Mouse (Mus musculus) CH12.LX (cell line): ENCODE results near the gene Slx1b.
A peak's percentile ranks its signal among the peaks of the same experiment; 100 is the strongest.

Experiments
- CHD2 ChIP-seq: IDR thresholded peaks from 2 replicates; pipeline ENCODE4 v1.6.1; 2011; ENCODE audit warnings: low read length, improper control_type of control experiment
- CTCF ChIP-seq, 2 experiments: IDR thresholded peaks in 1 of 2; conservative IDR thresholded peaks in 1 of 2; 2 replicates each; pipeline ENCODE4 v1.5.1; 2011 to 2012; ENCODE audit warnings: low read depth in 2 of 2, low read length in 2 of 2, improper control_type of control experiment in 1 of 2, inconsistent platforms in 1 of 2, mild to moderate bottlenecking in 1 of 2, moderate library complexity in 1 of 2
- ELF1 ChIP-seq: IDR thresholded peaks from 2 replicates; pipeline ENCODE4 v1.6.1; 2014; ENCODE audit warnings: low read depth, mild to moderate bottlenecking, inconsistent platforms, low read length, improper control_type of control experiment
- HCFC1 ChIP-seq: IDR thresholded peaks from 2 replicates; pipeline ENCODE4 v1.6.1; 2012; ENCODE audit warnings: low read depth, mild to moderate bottlenecking, inconsistent platforms, low read length, improper control_type of control experiment
- JUN ChIP-seq: IDR thresholded peaks from 2 replicates; pipeline ENCODE4 v1.6.1; 2011; ENCODE audit warnings: low read depth, mild to moderate bottlenecking, low read length, improper control_type of control experiment, moderate library complexity; ENCODE audit not compliant: insufficient read depth
- JUND ChIP-seq: conservative IDR thresholded peaks from 2 replicates; pipeline ENCODE4 v1.6.1; 2011; ENCODE audit warnings: low read depth, low read length, improper control_type of control experiment
- KAT2A ChIP-seq: IDR thresholded peaks from 2 replicates; pipeline ENCODE4 v1.6.1; 2012; ENCODE audit warnings: low read length, improper control_type of control experiment, inconsistent platforms; ENCODE audit not compliant: insufficient replicate concordance
- MAFK ChIP-seq: IDR thresholded peaks from 2 replicates; pipeline ENCODE4 v1.6.1; 2011; ENCODE audit warnings: low read length, improper control_type of control experiment; ENCODE audit not compliant: insufficient replicate concordance
- MAX ChIP-seq: IDR thresholded peaks from 2 replicates; pipeline ENCODE4 v1.6.1; 2011; ENCODE audit warnings: low read length, improper control_type of control experiment
- MEF2A ChIP-seq: IDR thresholded peaks from 2 replicates; pipeline ENCODE4 v1.6.1; 2014; ENCODE audit warnings: low read depth, mild to moderate bottlenecking, inconsistent platforms, low read length, improper control_type of control experiment, borderline replicate concordance
- POLR2A ChIP-seq: IDR thresholded peaks from 2 replicates; pipeline ENCODE4 v1.6.1; 2011; ENCODE audit warnings: low read depth, mild to moderate bottlenecking, improper control_type of control experiment, low read length
- TBP ChIP-seq: conservative IDR thresholded peaks from 2 replicates; pipeline ENCODE4 v1.6.1; 2011; ENCODE audit warnings: low read depth, low read length, improper control_type of control experiment
- USF2 ChIP-seq: conservative IDR thresholded peaks from 2 replicates; pipeline ENCODE4 v1.6.1; 2011; ENCODE audit warnings: low read depth, low read length, improper control_type of control experiment

- TF ChIP-seq MAX (0 out of 2 replicates have a peak, but pooled peaks have one; percentile 41), JUND (no peak), KAT2A (no peak), CTCF (conservative IDR thresholded peaks at IDR 0.05 in 1 of 2, IDR thresholded peaks at IDR 0.05 in 1 of 2; ENCODE audit: low read depth in 2 of 2, low read length in 2 of 2) (no peak), ELF1 (peak; percentile 89), CHD2 (no peak), MAFK (no peak), JUN (no peak), USF2 (no peak), MEF2A (peak; percentile 71; the same call in 1 of the 2 replicates), HCFC1 (peak; percentile 74), POLR2A (peak; percentile 49), TBP (peak; percentile 57; the same call in 1 of the 2 replicates)
Measured at GRCm38 (mm10) chr7:126645708-126646107, 49.9 kb downstream of the Slx1b start.
